Mouse (Mus musculus): ENCODE measurements around the gene Micu1. TPM values are rescaled to one million over a fixed set of nuclear protein-coding genes. Genes with fewer than 3 reads are reported as not detected.

The Micu1 gene
- polyA plus RNA-seq, 1 experiment from 2014 or later = 26.4 TPM

- no peaks in the 10 kb centered on the region for H3K9me3 ChIP-seq (ENCODE audit: low read length)
These were observed 8.0 kb downstream of the Micu1 start for GRCm38 (mm10) chr10:59710246-59710645.

DNA sequence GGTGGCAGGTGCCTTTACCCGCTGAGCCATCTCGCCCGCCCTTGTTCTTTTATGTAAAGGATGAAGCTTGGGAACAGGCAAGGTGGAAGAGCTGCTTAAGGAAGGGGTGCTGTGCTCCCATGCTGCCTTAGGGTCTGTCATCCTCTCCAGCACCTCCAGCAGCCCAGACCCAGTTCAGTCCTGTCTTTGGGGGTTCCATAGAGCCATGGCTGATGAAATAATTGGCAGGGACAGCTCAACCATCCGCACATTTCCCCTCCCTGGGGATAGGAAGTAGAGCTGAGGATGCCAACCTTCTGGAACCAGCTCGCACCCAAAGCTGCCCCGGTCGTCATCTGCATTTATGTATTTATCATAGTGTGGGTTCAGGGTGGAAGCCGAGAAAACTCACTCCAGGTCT lies 9.8 kb downstream of the Micu1 start:
- no peak for ATAC-seq
- Histone ChIP-seq H3K9me3 (ENCODE audit: low read length) (no peaks in the 10 kb centered on the region), H3K9ac (replicated peaks) (no peak overlapping the region), H3K36me3 (replicated peaks; ENCODE audit: insufficient read depth, low read length) (peaks cover 10% of the 10 kb centered on the region; the same call in 1 of the 2 replicates), H3K4me2 (ENCODE audit: low read depth, low read length) (no peak overlapping the region), H3K27me3 (ENCODE audit: insufficient read depth, low read length) (no peaks in the 10 kb centered on the region), H3K4me1 (ENCODE audit: insufficient read depth) (no peaks in the 10 kb centered on the region), H3K27ac (ENCODE audit: low read depth) (no peak overlapping the region), H3K4me3 (ENCODE audit: low read depth, low read length) (no peak overlapping the region)
- DNase-seq = no peak
- TF ChIP-seq CTCF (IDR thresholded peaks at IDR 0.05; ENCODE audit: low read depth) (no peak), EP300 (IDR thresholded peaks at IDR 0.05; ENCODE audit: low read depth) (no peak)
- 91% methylated on average over 8 of the region's 8 CpGs for WGBS (ENCODE audit: insufficient replicate concordance)

More at GRCm38 (mm10) chr10:59710246-59710645, 8.0 kb downstream of the Micu1 start:
- 91% methylated on average over 1 of the region's 1 CpGs for WGBS (ENCODE audit: insufficient replicate concordance)
- Histone ChIP-seq H3K9ac (replicated peaks) (no peak overlapping the region), H3K4me2 (ENCODE audit: low read depth, low read length) (no peak overlapping the region), H3K36me3 (replicated peaks; ENCODE audit: insufficient read depth, low read length) (peaks cover 10% of the 10 kb centered on the region; the same call in 1 of the 2 replicates), H3K27ac (ENCODE audit: low read depth) (no peak overlapping the region), H3K4me3 (ENCODE audit: low read depth, low read length) (no peak overlapping the region), H3K27me3 (ENCODE audit: insufficient read depth, low read length) (no peaks in the 10 kb centered on the region), H3K4me1 (ENCODE audit: insufficient read depth) (no peaks in the 10 kb centered on the region)
- ATAC-seq = 0 out of 2 replicates have a peak, but pooled peaks have one; percentile 17
- no peak for TF ChIP-seq EP300 (IDR thresholded peaks at IDR 0.05; ENCODE audit: low read depth)
- peak; percentile 67 for TF ChIP-seq CTCF (IDR thresholded peaks at IDR 0.05; ENCODE audit: low read depth)
- peak; percentile 60 for DNase-seq

- no peaks in the 10 kb centered on the region for H3K36me3 ChIP-seq (replicated peaks; ENCODE audit: insufficient read depth, low read length)
- no peak overlapping the region for H3K27ac ChIP-seq (ENCODE audit: low read depth)
- no peaks in the 10 kb centered on the region for H3K27me3 ChIP-seq (ENCODE audit: insufficient read depth, low read length)
- no peak for TF ChIP-seq EP300 (IDR thresholded peaks at IDR 0.05; ENCODE audit: low read depth)
- TF ChIP-seq CTCF (IDR thresholded peaks at IDR 0.05; ENCODE audit: low read depth) = no peak
- no peak overlapping the region for H3K4me2 ChIP-seq (ENCODE audit: low read depth, low read length)
- ATAC-seq (no peak), DNase-seq (no peak)
- no peaks in the 10 kb centered on the region for H3K9me3 ChIP-seq (ENCODE audit: low read length)
- no peak overlapping the region for H3K4me3 ChIP-seq (ENCODE audit: low read depth, low read length)
- H3K9ac ChIP-seq (replicated peaks) = no peak overlapping the region
- 0 out of 2 replicates have a peak, but pooled peaks cover 8% of the 10 kb centered on the region for H3K4me1 ChIP-seq (ENCODE audit: insufficient read depth)
- WGBS (ENCODE audit: insufficient replicate concordance) = 56% methylated on average over 7 of the region's 7 CpGs
These were observed 17.7 kb downstream of the Micu1 start for GRCm38 (mm10) chr10:59720017-59720416.

DNA sequence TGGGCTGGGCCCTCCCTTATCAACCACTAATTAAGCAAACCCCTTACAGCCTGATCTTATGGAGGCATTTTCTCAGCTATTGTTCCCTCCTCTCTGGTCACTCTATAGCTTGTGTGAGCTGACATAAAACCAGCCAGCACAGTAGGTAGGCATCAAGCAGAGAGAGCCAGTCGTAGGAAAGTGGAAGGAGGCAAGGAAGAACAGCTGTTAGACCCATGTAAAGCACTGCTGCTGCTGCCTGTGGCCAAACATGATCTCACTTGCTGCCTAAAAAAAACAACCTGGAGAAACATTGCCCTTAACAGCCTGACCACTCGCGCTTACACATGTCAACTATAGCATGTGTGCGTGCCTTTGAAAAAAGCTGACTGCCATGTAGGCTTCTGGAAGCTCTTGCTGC lies 19.3 kb downstream of the Micu1 start:
- H3K4me3 ChIP-seq (ENCODE audit: low read depth, low read length) = no peak overlapping the region
- H3K9me3 ChIP-seq (ENCODE audit: low read length) = no peaks in the 10 kb centered on the region
- no peak for TF ChIP-seq EP300 (IDR thresholded peaks at IDR 0.05; ENCODE audit: low read depth)
- no peak for TF ChIP-seq CTCF (IDR thresholded peaks at IDR 0.05; ENCODE audit: low read depth)
- WGBS (ENCODE audit: insufficient replicate concordance) = 85% methylated on average over 4 of the region's 4 CpGs
- H3K4me2 ChIP-seq (ENCODE audit: low read depth, low read length) = no peak overlapping the region
- no peak for DNase-seq
- no peaks in the 10 kb centered on the region for H3K36me3 ChIP-seq (replicated peaks; ENCODE audit: insufficient read depth, low read length)
- no peak overlapping the region for H3K27ac ChIP-seq (ENCODE audit: low read depth)
- ATAC-seq = no peak
- H3K27me3 ChIP-seq (ENCODE audit: insufficient read depth, low read length) = no peaks in the 10 kb centered on the region
- no peak overlapping the region for H3K9ac ChIP-seq (replicated peaks)
- 0 out of 2 replicates have a peak, but pooled peaks cover 8% of the 10 kb centered on the region for H3K4me1 ChIP-seq (ENCODE audit: insufficient read depth)

DNA sequence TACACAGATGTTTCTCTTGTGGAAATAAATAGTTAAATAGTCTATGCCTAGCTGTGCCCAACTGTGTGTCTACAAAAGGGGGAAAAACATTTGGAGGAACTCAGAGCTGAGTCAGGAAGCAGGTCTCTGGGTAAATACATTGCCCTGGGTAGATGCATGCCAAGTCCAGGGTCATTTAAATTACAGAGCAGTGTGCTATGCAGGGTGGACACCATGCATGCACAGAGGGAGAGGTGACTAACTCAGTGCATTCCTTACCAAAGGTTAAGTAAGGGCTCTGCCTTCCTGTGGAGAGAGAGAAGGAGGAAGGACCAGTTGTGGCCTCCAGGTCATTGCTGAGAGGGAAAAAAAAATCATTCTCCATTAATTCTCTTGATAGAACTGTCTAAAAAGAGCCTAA lies 22.4 kb downstream of the Micu1 start:
- Histone ChIP-seq H3K4me2 (ENCODE audit: low read depth, low read length) (no peak overlapping the region), H3K4me3 (ENCODE audit: low read depth, low read length) (no peak overlapping the region), H3K27me3 (ENCODE audit: insufficient read depth, low read length) (no peaks in the 10 kb centered on the region), H3K9ac (replicated peaks) (no peak overlapping the region), H3K4me1 (ENCODE audit: insufficient read depth) (0 out of 2 replicates have a peak, but pooled peaks cover 8% of the 10 kb centered on the region), H3K9me3 (ENCODE audit: low read length) (no peaks in the 10 kb centered on the region), H3K27ac (ENCODE audit: low read depth) (no peak overlapping the region), H3K36me3 (replicated peaks; ENCODE audit: insufficient read depth, low read length) (peaks cover 8% of the 10 kb centered on the region)
- ATAC-seq (no peak), DNase-seq (no peak)
- TF ChIP-seq EP300 (IDR thresholded peaks at IDR 0.05; ENCODE audit: low read depth) (no peak), CTCF (IDR thresholded peaks at IDR 0.05; ENCODE audit: low read depth) (no peak)

DNA sequence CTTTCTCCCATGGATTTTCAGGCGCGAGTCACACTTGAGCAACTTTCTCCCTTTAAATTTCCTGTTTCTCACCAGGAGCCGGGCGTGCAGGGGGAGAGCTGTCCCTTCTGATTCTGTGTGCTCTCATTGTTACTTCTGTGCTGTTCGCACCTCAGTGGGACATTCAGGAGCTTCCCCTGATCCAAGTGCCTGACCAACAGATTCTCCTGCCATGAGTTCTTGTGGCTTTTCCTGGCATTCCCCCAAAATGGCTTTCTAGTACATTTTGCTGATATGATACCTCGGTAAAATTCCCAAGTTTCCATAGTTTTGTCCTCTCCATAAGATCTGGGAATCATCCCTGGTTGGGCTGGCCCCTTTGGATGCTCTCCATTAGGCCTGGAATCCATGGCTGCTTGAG lies 25.0 kb downstream of the Micu1 start:
- no peaks in the 10 kb centered on the region for H3K27me3 ChIP-seq (ENCODE audit: insufficient read depth, low read length)
- 75% methylated on average over 6 of the region's 6 CpGs for WGBS (ENCODE audit: insufficient replicate concordance)
- no peak overlapping the region for H3K4me2 ChIP-seq (ENCODE audit: low read depth, low read length)
- H3K4me1 ChIP-seq (ENCODE audit: insufficient read depth) = 0 out of 2 replicates have a peak, but pooled peaks cover 8% of the 10 kb centered on the region
- TF ChIP-seq EP300 (IDR thresholded peaks at IDR 0.05; ENCODE audit: low read depth) (no peak), CTCF (IDR thresholded peaks at IDR 0.05; ENCODE audit: low read depth) (no peak)
- H3K4me3 ChIP-seq (ENCODE audit: low read depth, low read length) = no peak overlapping the region
- no peak overlapping the region for H3K9ac ChIP-seq (replicated peaks)
- peaks cover 8% of the 10 kb centered on the region for H3K36me3 ChIP-seq (replicated peaks; ENCODE audit: insufficient read depth, low read length)
- H3K27ac ChIP-seq (ENCODE audit: low read depth) = no peak overlapping the region
- H3K9me3 ChIP-seq (ENCODE audit: low read length) = no peaks in the 10 kb centered on the region
- ATAC-seq (no peak), DNase-seq (no peak)

DNA sequence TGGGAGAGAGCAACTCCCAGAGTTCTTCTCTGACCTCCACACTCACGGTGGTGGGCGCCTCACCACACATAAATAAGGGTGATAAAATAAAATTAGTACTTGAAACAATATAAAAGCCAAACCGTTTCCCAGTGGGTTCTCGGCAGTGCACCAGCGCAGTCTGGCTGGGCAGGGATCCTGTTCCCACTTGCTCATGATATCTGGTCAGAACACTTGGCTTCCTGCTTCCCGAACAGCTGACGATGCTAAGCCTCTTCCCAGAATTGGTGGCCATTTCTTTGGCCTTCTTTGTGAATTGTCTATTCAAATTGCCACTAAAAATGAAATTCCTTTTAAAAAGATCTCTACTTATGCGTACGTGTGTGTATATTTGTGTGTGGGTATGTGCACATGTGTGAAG lies 27.0 kb downstream of the Micu1 start:
- WGBS (ENCODE audit: insufficient replicate concordance) = 75% methylated on average over 9 of the region's 9 CpGs
- ATAC-seq (no peak), DNase-seq (no peak)
- H3K4me1 ChIP-seq (ENCODE audit: insufficient read depth) = 0 out of 2 replicates have a peak, but pooled peaks cover 4% of the 10 kb centered on the region
- no peak overlapping the region for H3K9ac ChIP-seq (replicated peaks)
- TF ChIP-seq CTCF (IDR thresholded peaks at IDR 0.05; ENCODE audit: low read depth) (no peak), EP300 (IDR thresholded peaks at IDR 0.05; ENCODE audit: low read depth) (no peak)
- no peaks in the 10 kb centered on the region for H3K9me3 ChIP-seq (ENCODE audit: low read length)
- H3K4me2 ChIP-seq (ENCODE audit: low read depth, low read length) = no peak overlapping the region
- H3K27ac ChIP-seq (ENCODE audit: low read depth) = no peak overlapping the region
- no peak overlapping the region for H3K4me3 ChIP-seq (ENCODE audit: low read depth, low read length)
- H3K27me3 ChIP-seq (ENCODE audit: insufficient read depth, low read length) = no peaks in the 10 kb centered on the region
- H3K36me3 ChIP-seq (replicated peaks; ENCODE audit: insufficient read depth, low read length) = peaks cover 18% of the 10 kb centered on the region
